Mouse (Mus musculus) CD4-positive, CD25-positive, alpha-beta regulatory T cell (primary cell): ENCODE measurements around the gene Swt1. TPM values are rescaled to one million over a fixed set of nuclear protein-coding genes. Genes with fewer than 3 reads are reported as not detected.

Experiments used
- polyA plus RNA-seq: library from polyadenylated mRNA; unstranded; fragments of 100-300 nt; shearing (Covaris generic); gene quantifications from one replicate; pipeline ENCODE4 v1.2.1, GENCODE M21; 2017

The Swt1 gene
- 38.3 TPM for polyA plus RNA-seq

DNA sequence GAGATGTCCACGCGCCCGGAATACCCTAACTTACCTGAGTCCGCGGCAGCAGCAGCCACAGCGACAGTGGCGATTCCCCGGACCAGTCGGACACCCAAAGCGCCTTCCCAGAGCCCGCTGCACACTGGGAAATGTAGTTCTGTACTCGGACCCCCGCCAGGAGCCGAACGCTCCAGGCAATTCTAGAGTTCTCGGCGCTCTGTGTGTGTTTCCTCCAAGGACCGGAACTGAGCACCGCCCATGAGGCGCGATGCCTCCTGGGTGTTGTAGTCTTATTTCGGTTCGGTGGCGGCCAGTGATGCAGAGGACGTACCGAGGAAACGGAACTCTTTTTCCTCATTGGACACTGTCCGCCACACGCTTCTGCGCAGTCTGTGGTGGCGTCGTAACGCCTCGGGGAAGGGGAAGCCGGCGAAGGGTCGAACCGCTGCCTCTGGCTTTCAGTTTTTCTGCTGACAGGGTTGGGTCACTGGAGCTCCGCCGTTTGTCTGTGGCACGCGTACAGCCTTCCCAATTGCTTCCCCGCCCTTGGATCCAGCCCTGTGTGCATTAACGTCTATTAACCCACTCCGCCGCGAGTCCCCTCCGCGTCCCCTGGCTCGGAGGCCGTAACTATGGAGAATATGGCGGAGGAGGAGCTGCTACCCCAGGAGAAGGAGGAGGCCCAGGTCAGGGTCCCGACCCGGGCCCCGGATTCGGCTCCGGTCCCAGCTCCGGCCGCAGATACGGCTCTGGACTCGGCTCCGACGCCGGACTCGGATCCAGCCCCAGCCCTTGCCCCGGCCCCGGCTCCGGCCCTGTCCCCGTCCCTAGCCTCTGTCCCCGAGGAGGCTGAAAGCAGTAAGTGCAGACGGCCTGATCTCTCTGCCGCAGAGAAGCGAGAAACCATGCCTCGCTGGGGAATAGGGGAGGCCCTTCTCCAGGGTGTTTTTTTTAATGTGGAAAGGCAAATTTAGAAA, at the start of gene Swt1, which contains the start of gene Trmt1l:
TSS of gene Swt1 (minus strand) at position 193 of the 959 bp plus-strand sequence.
TSS of gene Trmt1l (plus strand) at position 280 of the 959 bp plus-strand sequence.

DNA sequence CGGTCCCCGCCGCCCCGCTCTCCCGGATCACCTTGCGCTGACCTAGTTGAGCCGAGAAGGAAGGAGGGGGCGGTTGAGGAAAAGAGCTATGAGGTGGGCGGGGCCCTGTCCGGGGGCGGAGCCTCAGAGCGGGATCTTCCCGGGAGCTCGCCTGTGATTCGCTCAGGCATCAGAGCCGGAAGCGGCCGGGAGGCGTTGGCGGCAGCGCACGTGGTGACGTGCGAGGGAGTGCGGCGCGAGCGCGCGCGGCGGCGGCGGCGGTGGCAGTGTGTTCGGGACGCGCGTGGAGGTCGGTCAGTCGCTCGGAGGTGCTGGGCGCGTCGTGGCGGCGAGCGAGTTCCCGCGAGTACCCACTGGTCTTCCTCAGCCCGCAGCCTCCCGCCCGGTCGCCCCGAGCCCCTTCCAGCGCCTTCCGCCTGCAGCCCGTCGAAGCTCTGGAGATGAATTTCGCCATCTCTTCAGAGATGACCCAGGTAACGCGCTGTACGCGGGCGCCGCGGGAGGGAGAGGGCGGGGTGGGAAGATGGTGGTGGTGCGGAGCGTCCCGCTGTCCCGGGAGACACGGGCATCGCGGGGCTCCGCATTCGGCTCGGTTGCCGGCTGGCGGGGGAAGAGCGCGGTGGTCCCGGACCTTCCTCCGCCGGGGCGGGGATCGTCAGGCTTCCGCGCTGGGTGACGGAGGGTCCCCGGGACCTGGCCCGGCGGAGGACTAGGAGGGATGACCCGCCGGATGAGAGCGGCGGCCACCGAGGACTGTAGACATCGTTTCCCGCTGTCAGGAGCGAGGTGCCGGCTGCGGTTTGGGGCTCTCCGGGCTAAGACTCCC, 83.8 kb downstream of the Swt1 start, which contains the start of gene Ivns1abp:
TSS of gene Ivns1abp (plus strand) at position 195 of the 826 bp plus-strand sequence.

Other genes starting within 250 kb of the Swt1 start
- gene Gm47985, start 245.9 kb downstream of the Swt1 start, polyA plus RNA-seq, result 0.12 TPM
- not detected for gene Gm8947, start 236.1 kb downstream of the Swt1 start, polyA plus RNA-seq
- gene Gm47995, start 230.0 kb downstream of the Swt1 start, polyA plus RNA-seq, result not detected
- gene 3110040M04Rik, start 224.3 kb downstream of the Swt1 start, polyA plus RNA-seq, result not detected
- gene Gm47996, start 218.3 kb downstream of the Swt1 start, polyA plus RNA-seq, result not detected
- 198 TPM for gene Ivns1abp, start 84.0 kb downstream of the Swt1 start, polyA plus RNA-seq
- 74.3 TPM for gene Trmt1l, start 87 bp upstream of the Swt1 start, polyA plus RNA-seq
- gene Rnf2, start 72.5 kb upstream of the Swt1 start, polyA plus RNA-seq, result 84.6 TPM
- gene Fam129a, start 142.7 kb upstream of the Swt1 start, polyA plus RNA-seq, result 38.8 TPM